Mouse (Mus musculus): ENCODE results near the gene Polg2. TPM values are rescaled to one million over a fixed set of nuclear protein-coding genes. Genes with fewer than 3 reads are reported as not detected.
"Not testable (repeated sequence)": the region's sequence is repeated elsewhere in the genome, so short reads cannot be mapped to it uniquely, and the experiment has no call there.

Polg2 gene
- polyA plus RNA-seq, 1 experiment from 2014 or later = 9.8 TPM

- H3K36me3 ChIP-seq (ENCODE audit: control insufficient read depth, insufficient read depth, low read length) = no peaks in the 10 kb centered on the region
- peak; percentile 37; the same call in 1 of the 2 replicates for ATAC-seq (ENCODE audit: low read depth)
- WGBS = 31% methylated on average over 12 of the region's 12 CpGs
- no peaks in the 10 kb centered on the region for H3K27me3 ChIP-seq (replicated peaks; ENCODE audit: control insufficient read depth, insufficient read depth, low read length)
- no peak overlapping the region for H3K9ac ChIP-seq (ENCODE audit: low read depth, low read length)
- no peaks in the 10 kb centered on the region for H3K4me1 ChIP-seq (ENCODE audit: control insufficient read depth, insufficient read depth, low read length)
- H3K4me2 ChIP-seq (ENCODE audit: low read depth, low read length) = no peak overlapping the region
- H3K9me3 ChIP-seq (ENCODE audit: control insufficient read depth, low read length) = no peaks in the 10 kb centered on the region
- H3K27ac ChIP-seq (replicated peaks; ENCODE audit: low read depth, low read length) = no peak overlapping the region
- peak; percentile 56 for DNase-seq (ENCODE audit: low spot score)
- no peak overlapping the region for H3K4me3 ChIP-seq (ENCODE audit: low read depth, low read length)
Observed at GRCm38 (mm10) chr11:106737178-106737621, 42.1 kb downstream of the Polg2 start.

GRCm38 (mm10) chr11:106736614-106737013, 42.7 kb downstream of the Polg2 start:
- H3K27ac ChIP-seq (replicated peaks; ENCODE audit: low read depth, low read length) = 0 out of 2 replicates have a peak overlapping the region, but pooled peaks have one; percentile 1
- DNase-seq (ENCODE audit: low spot score) (no peak), ATAC-seq (ENCODE audit: low read depth) (no peak)
- H3K4me1 ChIP-seq (ENCODE audit: control insufficient read depth, insufficient read depth, low read length) = no peaks in the 10 kb centered on the region
- no peak overlapping the region for H3K4me3 ChIP-seq (ENCODE audit: low read depth, low read length)
- H3K9me3 ChIP-seq (ENCODE audit: control insufficient read depth, low read length) = no peaks in the 10 kb centered on the region
- no peaks in the 10 kb centered on the region for H3K36me3 ChIP-seq (ENCODE audit: control insufficient read depth, insufficient read depth, low read length)
- no peak overlapping the region for H3K9ac ChIP-seq (ENCODE audit: low read depth, low read length)
- no peaks in the 10 kb centered on the region for H3K27me3 ChIP-seq (replicated peaks; ENCODE audit: control insufficient read depth, insufficient read depth, low read length)
- 76% methylated on average over 3 of the region's 3 CpGs for WGBS
- no peak overlapping the region for H3K4me2 ChIP-seq (ENCODE audit: low read depth, low read length)

- H3K4me1 ChIP-seq (ENCODE audit: control insufficient read depth, insufficient read depth, low read length) = peaks cover 5% of the 10 kb centered on the region; the same call in 1 of the 2 replicates
- 71% methylated on average over 4 of the region's 4 CpGs for WGBS
- H3K36me3 ChIP-seq (ENCODE audit: control insufficient read depth, insufficient read depth, low read length) = no peaks in the 10 kb centered on the region
- H3K9ac ChIP-seq (ENCODE audit: low read depth, low read length) = no peak overlapping the region
- H3K4me3 ChIP-seq (ENCODE audit: low read depth, low read length) = no peak overlapping the region
- H3K4me2 ChIP-seq (ENCODE audit: low read depth, low read length) = no peak overlapping the region
- no peak for ATAC-seq (ENCODE audit: low read depth)
- no peaks in the 10 kb centered on the region for H3K27me3 ChIP-seq (replicated peaks; ENCODE audit: control insufficient read depth, insufficient read depth, low read length)
- DNase-seq (ENCODE audit: low spot score) = no peak
- no peaks in the 10 kb centered on the region for H3K9me3 ChIP-seq (ENCODE audit: control insufficient read depth, low read length)
- no peak overlapping the region for H3K27ac ChIP-seq (replicated peaks; ENCODE audit: low read depth, low read length)
Observed at GRCm38 (mm10) chr11:106730714-106731113, 48.6 kb downstream of the Polg2 start.

GRCm38 (mm10) chr11:106729656-106730055, 49.7 kb downstream of the Polg2 start:
- 100% methylated on average over 1 of the region's 1 CpGs for WGBS
- no peak overlapping the region for H3K27ac ChIP-seq (replicated peaks; ENCODE audit: low read depth, low read length)
- H3K36me3 ChIP-seq (ENCODE audit: control insufficient read depth, insufficient read depth, low read length) = no peaks in the 10 kb centered on the region
- DNase-seq (ENCODE audit: low spot score) = no peak
- H3K9me3 ChIP-seq (ENCODE audit: control insufficient read depth, low read length) = no peaks in the 10 kb centered on the region
- no peak for ATAC-seq (ENCODE audit: low read depth)
- H3K4me3 ChIP-seq (ENCODE audit: low read depth, low read length) = no peak overlapping the region
- no peaks in the 10 kb centered on the region for H3K27me3 ChIP-seq (replicated peaks; ENCODE audit: control insufficient read depth, insufficient read depth, low read length)
- no peak overlapping the region for H3K4me2 ChIP-seq (ENCODE audit: low read depth, low read length)
- H3K4me1 ChIP-seq (ENCODE audit: control insufficient read depth, insufficient read depth, low read length) = peaks cover 5% of the 10 kb centered on the region; the same call in 1 of the 2 replicates
- no peak overlapping the region for H3K9ac ChIP-seq (ENCODE audit: low read depth, low read length)

GRCm38 (mm10) chr11:106728402-106729366, 50.7 kb downstream of the Polg2 start:
- 70% methylated on average over 10 of the region's 10 CpGs for WGBS
- H3K27ac ChIP-seq (replicated peaks; ENCODE audit: low read depth, low read length) = no peak overlapping the region
- ATAC-seq (ENCODE audit: low read depth) = no peak

GRCm38 (mm10) chr11:106727967-106728366, 51.4 kb downstream of the Polg2 start:
- Histone ChIP-seq H3K27ac (replicated peaks; ENCODE audit: low read depth, low read length) (no peak overlapping the region), H3K9me3 (ENCODE audit: control insufficient read depth, low read length) (no peaks in the 10 kb centered on the region), H3K9ac (ENCODE audit: low read depth, low read length) (no peak overlapping the region), H3K4me2 (ENCODE audit: low read depth, low read length) (no peak overlapping the region), H3K4me1 (ENCODE audit: control insufficient read depth, insufficient read depth, low read length) (peaks cover 5% of the 10 kb centered on the region; the same call in 1 of the 2 replicates), H3K4me3 (ENCODE audit: low read depth, low read length) (no peak overlapping the region), H3K27me3 (replicated peaks; ENCODE audit: control insufficient read depth, insufficient read depth, low read length) (no peaks in the 10 kb centered on the region), H3K36me3 (ENCODE audit: control insufficient read depth, insufficient read depth, low read length) (no peaks in the 10 kb centered on the region)
- 35% methylated on average over 5 of the region's 5 CpGs for WGBS
- ATAC-seq (ENCODE audit: low read depth) = no peak
- DNase-seq (ENCODE audit: low spot score) = peak; percentile 32

More at GRCm38 (mm10) chr11:106728402-106729366, 50.7 kb downstream of the Polg2 start:
- H3K9me3 ChIP-seq (ENCODE audit: control insufficient read depth, low read length) = no peaks in the 10 kb centered on the region
- H3K4me2 ChIP-seq (ENCODE audit: low read depth, low read length) = no peak overlapping the region
- H3K9ac ChIP-seq (ENCODE audit: low read depth, low read length) = no peak overlapping the region
- H3K27me3 ChIP-seq (replicated peaks; ENCODE audit: control insufficient read depth, insufficient read depth, low read length) = no peaks in the 10 kb centered on the region
- H3K4me3 ChIP-seq (ENCODE audit: low read depth, low read length) = no peak overlapping the region
- H3K36me3 ChIP-seq (ENCODE audit: control insufficient read depth, insufficient read depth, low read length) = no peaks in the 10 kb centered on the region
- peaks cover 5% of the 10 kb centered on the region; the same call in 1 of the 2 replicates for H3K4me1 ChIP-seq (ENCODE audit: control insufficient read depth, insufficient read depth, low read length)
- DNase-seq (ENCODE audit: low spot score) = no peak

GRCm38 (mm10) chr11:106724916-106725235, 54.5 kb downstream of the Polg2 start:
- not testable (repeated sequence) for H3K9me3 ChIP-seq (ENCODE audit: control insufficient read depth, low read length); H3K27ac ChIP-seq (replicated peaks; ENCODE audit: low read depth, low read length)
- 94% methylated on average over 9 of the region's 9 CpGs for WGBS

GRCm38 (mm10) chr11:106724176-106724915, 55.0 kb downstream of the Polg2 start:
- Histone ChIP-seq H3K9me3 (ENCODE audit: control insufficient read depth, low read length) (no peaks in the 10 kb centered on the region), H3K27me3 (replicated peaks; ENCODE audit: control insufficient read depth, insufficient read depth, low read length) (no peaks in the 10 kb centered on the region), H3K9ac (ENCODE audit: low read depth, low read length) (no peak overlapping the region), H3K4me3 (ENCODE audit: low read depth, low read length) (no peak overlapping the region), H3K27ac (replicated peaks; ENCODE audit: low read depth, low read length) (no peak overlapping the region), H3K4me1 (ENCODE audit: control insufficient read depth, insufficient read depth, low read length) (peaks cover 5% of the 10 kb centered on the region; the same call in 1 of the 2 replicates), H3K4me2 (ENCODE audit: low read depth, low read length) (no peak overlapping the region), H3K36me3 (ENCODE audit: control insufficient read depth, insufficient read depth, low read length) (no peaks in the 10 kb centered on the region)
- no peak for DNase-seq (ENCODE audit: low spot score)
- no peak for ATAC-seq (ENCODE audit: low read depth)
- WGBS = 85% methylated on average over 10 of the region's 10 CpGs

More at GRCm38 (mm10) chr11:106724916-106725235, 54.5 kb downstream of the Polg2 start:
- not testable (repeated sequence) for H3K4me1 ChIP-seq (ENCODE audit: control insufficient read depth, insufficient read depth, low read length); H3K4me2 ChIP-seq (ENCODE audit: low read depth, low read length); ATAC-seq (ENCODE audit: low read depth); H3K36me3 ChIP-seq (ENCODE audit: control insufficient read depth, insufficient read depth, low read length); H3K27me3 ChIP-seq (replicated peaks; ENCODE audit: control insufficient read depth, insufficient read depth, low read length); DNase-seq (ENCODE audit: low spot score); H3K4me3 ChIP-seq (ENCODE audit: low read depth, low read length); H3K9ac ChIP-seq (ENCODE audit: low read depth, low read length)

All from embryonic facial prominence, embryonic 14.5 days (tissue).